Mouse (Mus musculus) lung, embryonic 16.5 days (tissue): ENCODE measurements around the gene Cdc37l1. TPM values are rescaled to one million over a fixed set of nuclear protein-coding genes. Genes with fewer than 3 reads are reported as not detected.
"Not testable (repeated sequence)": the region's sequence is repeated elsewhere in the genome, so short reads cannot be mapped to it uniquely, and the experiment has no call there.

Source experiments
- ATAC-seq: fragments of 200-750 bp; cut with Nextera tagmentation; 2 replicates; pipeline ENCODE4 v1.8.0; 2017; ENCODE audit warnings: low read depth, mild to moderate bottlenecking, moderate library complexity
- H3K27ac ChIP-seq: fragments of 300-500 bp; sonication (generic); 2 replicates; pipeline ENCODE4 v1.5.1; 2014; ENCODE audit warnings: mild to moderate bottlenecking, control low read depth, low read length
- H3K27me3 ChIP-seq: fragments of 300-500 bp; sonication (generic); 2 replicates; pipeline ENCODE4 v1.6.1; 2014; ENCODE audit warnings: low read depth, low read length, mixed read lengths; ENCODE audit not compliant: control insufficient read depth, insufficient read depth
- H3K36me3 ChIP-seq: fragments of 300-500 bp; sonication (generic); 2 replicates; pipeline ENCODE4 v1.6.1; 2014; ENCODE audit warnings: low read length; ENCODE audit not compliant: control insufficient read depth, insufficient read depth
- H3K4me1 ChIP-seq: fragments of 300-500 bp; sonication (generic); replicated peaks from 2 replicates; pipeline ENCODE4 v1.6.1; 2014; ENCODE audit warnings: low read length, mixed read lengths; ENCODE audit not compliant: control insufficient read depth, insufficient read depth
- H3K4me2 ChIP-seq: fragments of 300-500 bp; sonication (generic); 2 replicates; pipeline ENCODE4 v1.6.1; 2014; ENCODE audit warnings: low read depth, low read length, control low read depth
- H3K4me3 ChIP-seq: fragments of 300-500 bp; sonication (generic); 2 replicates; pipeline ENCODE4 v1.5.1; 2014; ENCODE audit warnings: mild to moderate bottlenecking, low read length, control low read depth
- H3K9ac ChIP-seq: fragments of 300-500 bp; sonication (generic); 2 replicates; pipeline ENCODE4 v1.6.1; 2014; ENCODE audit warnings: low read length, control low read depth
- H3K9me3 ChIP-seq: fragments of 300-500 bp; sonication (generic); 2 replicates; pipeline ENCODE4 v1.6.1; 2016; ENCODE audit warnings: low read length; ENCODE audit not compliant: control insufficient read depth
- WGBS: fragments of 180-500 bp; shearing (Covaris S2); extraction: QIAGEN DNeasy Blood & Tissue Kit; methylation state at CpG from one replicate; pipeline ENCODE4 v1.1.7; 2014; 5-methylcytosine and 5-hydroxymethylcytosine counted together
- polyA plus RNA-seq: library from polyadenylated mRNA; unstranded; fragments of >200 nt; fragmentation: Nextera tagmentation; extraction: Ambion mirVana; gene quantifications from 2 replicates; pipeline ENCODE4 v1.2.1, GENCODE M21; 2015

The Cdc37l1 gene
- polyA plus RNA-seq, 1 experiment from 2014 or later, result 37.2 TPM

DNA sequence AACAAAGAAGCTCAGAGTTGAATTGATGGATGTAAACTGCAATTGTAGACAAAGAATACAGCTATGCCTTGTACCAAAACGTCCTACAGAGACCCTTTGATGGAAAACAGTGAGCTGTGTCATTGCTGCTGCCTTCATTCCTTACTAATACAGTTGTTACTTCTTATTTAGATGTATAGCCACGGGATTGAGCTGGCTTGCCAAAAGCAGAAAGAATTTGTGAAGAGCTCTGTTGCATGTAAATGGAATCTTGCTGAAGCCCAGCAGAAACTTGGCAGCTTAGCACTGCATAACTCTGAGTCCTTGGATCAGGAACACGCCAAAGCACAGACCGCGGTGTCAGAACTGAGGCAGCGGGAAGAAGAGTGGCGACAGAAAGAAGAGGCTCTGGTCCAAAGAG is 4.7 kb downstream of the Cdc37l1 start:
- 80% methylated on average over 7 of the region's 7 CpGs for WGBS
- no peaks in the 10 kb centered on the region for H3K9me3 ChIP-seq
- peaks cover 11% of the 10 kb centered on the region for H3K36me3 ChIP-seq
- no peaks in the 10 kb centered on the region for H3K27me3 ChIP-seq
- no peak overlapping the region for H3K9ac ChIP-seq
- no peak overlapping the region for H3K27ac ChIP-seq
- H3K4me2 ChIP-seq, result no peak overlapping the region
- H3K4me1 ChIP-seq, result peaks cover 6% of the 10 kb centered on the region
- no peak overlapping the region for H3K4me3 ChIP-seq
- ATAC-seq, result no peak

DNA sequence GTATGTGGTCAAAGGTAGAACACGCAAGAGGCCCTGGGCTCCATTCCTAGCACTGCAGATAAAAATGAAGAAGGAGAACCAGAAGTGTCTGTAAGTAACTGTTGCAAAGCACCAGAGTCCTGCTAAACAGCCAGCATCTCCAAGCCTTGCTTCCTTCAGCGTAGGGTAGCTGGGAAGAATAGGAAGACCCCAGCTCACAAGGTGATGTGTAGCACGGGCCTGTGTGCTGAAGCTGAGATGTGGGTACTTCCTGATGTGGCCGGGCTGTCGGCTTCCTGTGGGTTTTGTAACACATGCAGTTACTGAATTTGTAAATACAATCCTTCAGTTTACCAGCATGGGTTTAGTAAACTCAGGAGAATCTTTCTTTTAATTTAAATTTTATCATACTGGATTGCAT is 5.2 kb downstream of the Cdc37l1 start:
- 88% methylated on average over 5 of the region's 5 CpGs for WGBS
- Histone ChIP-seq H3K36me3 (peaks cover 11% of the 10 kb centered on the region), H3K4me1 (peaks cover 6% of the 10 kb centered on the region), H3K9me3 (no peaks in the 10 kb centered on the region), H3K27ac (no peak overlapping the region), H3K4me2 (no peak overlapping the region), H3K4me3 (no peak overlapping the region), H3K9ac (no peak overlapping the region), H3K27me3 (no peaks in the 10 kb centered on the region)
- no peak for ATAC-seq

DNA sequence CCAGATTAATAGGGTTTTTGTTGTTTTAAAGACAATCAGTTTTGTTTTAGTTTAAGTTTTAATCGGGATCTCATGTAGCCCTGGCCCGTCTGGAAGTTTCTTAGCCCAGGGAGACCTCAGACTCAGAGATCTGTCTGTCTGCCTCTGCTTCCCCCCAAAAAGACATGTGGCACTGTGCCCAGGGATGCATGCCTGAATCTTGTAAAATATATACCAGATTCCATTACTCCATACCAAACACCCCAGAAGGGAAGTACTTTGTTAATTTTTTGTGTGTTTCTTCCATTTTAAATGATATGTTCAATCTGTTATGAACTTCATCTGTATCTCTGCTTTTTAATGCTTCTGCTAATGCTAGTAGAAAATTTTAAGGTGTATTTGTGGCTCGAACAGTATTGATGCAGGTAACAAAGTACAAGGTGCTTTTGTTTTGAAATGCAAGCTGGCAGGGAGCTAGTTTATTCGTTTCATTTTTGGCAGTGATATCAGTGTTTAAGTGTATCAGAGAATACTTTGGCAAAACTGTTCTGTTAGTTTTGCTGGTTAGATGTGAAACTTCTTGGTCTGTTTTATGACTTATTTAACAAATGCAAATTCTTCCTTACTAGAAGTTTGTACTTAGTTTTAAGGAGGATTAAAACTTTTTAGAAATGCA is 8.0 kb downstream of the Cdc37l1 start:
- H3K9me3 ChIP-seq, result no peaks in the 10 kb centered on the region
- H3K4me3 ChIP-seq, result no peak overlapping the region
- H3K27me3 ChIP-seq, result no peaks in the 10 kb centered on the region
- no peaks in the 10 kb centered on the region for H3K4me1 ChIP-seq
- no peak for ATAC-seq
- WGBS, result 83% methylated on average over 4 of the region's 4 CpGs
- H3K27ac ChIP-seq, result no peak overlapping the region
- H3K9ac ChIP-seq, result no peak overlapping the region
- peaks cover 21% of the 10 kb centered on the region for H3K36me3 ChIP-seq
- H3K4me2 ChIP-seq, result no peak overlapping the region

DNA sequence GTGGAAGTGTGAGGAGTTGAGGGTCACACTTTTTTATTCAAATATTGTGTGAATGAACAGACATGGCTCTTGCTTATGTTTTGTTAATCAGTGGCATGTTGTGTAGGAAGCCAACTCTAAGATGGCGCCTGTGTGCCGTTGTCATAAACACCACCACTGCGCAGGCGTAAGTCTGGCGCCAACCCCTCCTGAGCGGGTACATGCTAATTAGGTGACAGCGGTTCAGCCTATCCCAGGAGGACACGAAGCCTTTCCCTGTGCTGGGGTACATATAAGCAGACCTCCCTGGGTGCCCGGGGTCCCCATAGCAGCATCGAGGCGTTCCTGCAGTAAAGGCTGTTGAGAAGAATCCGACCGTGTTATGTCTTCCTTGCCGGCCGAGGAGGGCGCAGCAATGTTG is 10.2 kb downstream of the Cdc37l1 start:
- not testable (repeated sequence) for H3K9ac ChIP-seq, ATAC-seq, H3K27me3 ChIP-seq, H3K4me1 ChIP-seq, H3K27ac ChIP-seq, H3K4me3 ChIP-seq, H3K4me2 ChIP-seq, H3K9me3 ChIP-seq
- H3K36me3 ChIP-seq, result peaks cover 22% of the 10 kb centered on the region
- WGBS, result 96% methylated on average over 16 of the region's 16 CpGs

DNA sequence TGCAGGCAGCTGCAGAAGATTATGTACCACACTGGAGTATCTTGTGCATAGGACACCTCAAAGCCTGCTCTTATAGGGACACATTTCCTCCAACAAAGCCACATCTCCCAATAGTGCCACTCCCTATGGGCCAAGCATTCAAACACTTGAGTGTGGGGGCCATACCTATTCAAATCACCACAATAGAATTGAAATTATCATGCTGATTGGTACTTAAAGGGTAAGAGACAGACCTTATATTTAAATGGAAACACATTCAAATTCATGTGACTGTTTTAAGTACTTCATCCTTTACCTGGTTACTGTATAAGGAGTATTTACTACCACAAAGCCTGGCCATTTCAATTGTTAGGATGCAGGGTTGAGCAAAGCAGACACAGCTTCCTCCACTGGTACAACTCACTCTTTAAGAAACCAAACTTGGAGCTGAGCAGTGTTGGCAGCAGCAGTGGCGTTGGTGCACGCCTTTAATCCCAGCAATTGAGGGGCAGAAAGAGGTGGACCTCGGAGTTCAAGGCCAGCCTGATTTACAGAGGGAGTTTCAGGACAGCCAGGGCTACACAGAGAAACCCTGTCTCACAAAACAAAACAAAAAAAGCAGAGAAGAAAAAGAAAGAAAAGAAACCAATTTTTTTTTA is 18.0 kb downstream of the Cdc37l1 start:
- H3K9me3 ChIP-seq, result no peaks in the 10 kb centered on the region
- H3K4me1 ChIP-seq, result no peaks in the 10 kb centered on the region
- no peak overlapping the region for H3K4me3 ChIP-seq
- ATAC-seq, result no peak
- WGBS, result 90% methylated on average over 3 of the region's 3 CpGs
- no peak overlapping the region for H3K9ac ChIP-seq
- H3K4me2 ChIP-seq, result no peak overlapping the region
- no peaks in the 10 kb centered on the region for H3K27me3 ChIP-seq
- no peak overlapping the region for H3K27ac ChIP-seq
- H3K36me3 ChIP-seq, result peaks cover 15% of the 10 kb centered on the region

DNA sequence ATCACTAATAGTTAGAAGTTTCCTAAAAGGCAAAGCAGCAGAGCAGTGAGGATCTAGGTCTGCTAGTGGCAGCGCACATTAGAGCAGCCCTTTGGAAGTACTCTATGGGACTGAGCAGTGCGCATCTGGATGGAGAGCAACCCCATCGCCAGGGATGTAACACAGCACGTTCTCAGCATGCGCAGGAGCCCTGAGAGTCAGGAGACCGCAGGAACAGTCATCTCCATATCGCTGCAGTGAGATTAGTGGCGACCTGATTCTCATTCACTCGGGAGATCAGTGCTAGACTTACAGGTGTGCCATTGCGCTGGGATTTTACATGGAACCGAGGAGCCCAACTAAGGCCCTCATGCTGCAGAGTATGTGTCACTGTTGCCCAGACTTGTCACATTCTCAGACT is 18.9 kb downstream of the Cdc37l1 start:
- H3K9ac ChIP-seq, result no peak overlapping the region
- H3K4me1 ChIP-seq, result no peaks in the 10 kb centered on the region
- H3K4me3 ChIP-seq, result no peak overlapping the region
- H3K36me3 ChIP-seq, result peaks cover 16% of the 10 kb centered on the region
- H3K27ac ChIP-seq, result no peak overlapping the region
- 92% methylated on average over 11 of the region's 11 CpGs for WGBS
- no peak overlapping the region for H3K4me2 ChIP-seq
- H3K9me3 ChIP-seq, result no peaks in the 10 kb centered on the region
- no peaks in the 10 kb centered on the region for H3K27me3 ChIP-seq
- no peak for ATAC-seq

DNA sequence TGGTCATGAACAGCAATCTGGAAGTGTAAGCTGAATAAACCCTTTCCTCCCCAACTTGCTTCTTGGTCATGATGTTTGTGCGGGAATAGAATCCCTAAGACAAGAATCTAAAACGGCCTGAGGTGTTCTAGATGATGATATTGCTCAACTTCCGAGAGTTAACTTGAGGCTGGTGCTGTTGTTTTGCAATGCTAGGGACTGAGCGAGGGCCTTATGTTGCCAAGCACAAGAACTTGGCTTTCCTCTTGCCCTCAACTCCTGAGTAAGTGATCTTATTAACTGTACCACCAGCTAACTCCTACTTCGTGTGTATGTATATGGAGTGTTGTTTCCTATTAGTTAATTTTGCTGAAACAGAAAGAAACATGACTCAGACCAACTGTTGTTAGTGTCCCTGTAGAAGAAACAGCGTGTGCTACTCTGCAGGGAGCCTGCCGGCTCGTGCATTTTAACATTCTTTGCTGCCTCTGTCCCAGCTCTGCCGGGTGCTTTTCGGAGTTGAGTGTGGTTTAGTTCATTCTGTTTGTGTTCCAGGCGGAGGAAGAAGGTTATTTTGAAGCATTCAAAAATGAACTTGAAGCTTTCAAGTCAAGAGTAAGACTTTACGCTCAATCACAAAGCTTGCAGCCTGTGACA is 21.3 kb downstream of the Cdc37l1 start:
- H3K36me3 ChIP-seq, result peaks cover 14% of the 10 kb centered on the region
- H3K4me2 ChIP-seq, result no peak overlapping the region
- ATAC-seq, result no peak
- no peak overlapping the region for H3K27ac ChIP-seq
- H3K4me3 ChIP-seq, result no peak overlapping the region
- H3K9me3 ChIP-seq, result no peaks in the 10 kb centered on the region
- no peaks in the 10 kb centered on the region for H3K4me1 ChIP-seq
- WGBS, result 91% methylated on average over 12 of the region's 12 CpGs
- H3K27me3 ChIP-seq, result no peaks in the 10 kb centered on the region
- no peak overlapping the region for H3K9ac ChIP-seq

DNA sequence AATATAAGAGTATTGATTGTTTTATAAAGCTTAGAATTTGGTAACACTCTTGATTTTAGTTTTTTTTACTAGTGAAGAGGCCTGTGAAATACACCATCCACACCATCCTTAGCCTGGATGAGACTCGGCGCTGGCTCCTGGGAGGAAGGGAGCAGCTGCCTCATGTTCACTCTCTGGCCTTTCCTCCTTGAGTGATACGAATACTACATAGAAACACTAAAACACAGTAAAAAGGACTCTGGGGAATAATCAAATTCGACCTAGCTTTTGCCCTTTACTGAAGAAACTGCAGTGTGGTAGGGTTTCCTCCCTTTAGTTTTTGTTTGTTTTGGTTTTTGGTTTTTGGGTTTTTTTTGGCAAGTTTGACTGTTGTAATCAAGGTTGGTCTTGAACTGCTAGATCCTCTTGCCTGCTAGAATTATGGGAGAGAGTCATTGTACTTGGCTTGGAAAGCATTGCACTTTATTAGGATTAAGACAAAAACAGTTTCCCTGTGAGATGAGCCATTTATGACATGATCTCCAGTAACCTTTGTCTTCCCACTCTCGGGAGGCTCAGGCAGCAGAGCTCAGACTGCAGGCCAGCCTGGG is 24.4 kb downstream of the Cdc37l1 start:
- Histone ChIP-seq H3K27ac (no peak overlapping the region), H3K9me3 (no peaks in the 10 kb centered on the region), H3K4me1 (no peaks in the 10 kb centered on the region), H3K4me2 (no peak overlapping the region), H3K4me3 (no peak overlapping the region), H3K9ac (no peak overlapping the region), H3K27me3 (no peaks in the 10 kb centered on the region), H3K36me3 (peaks cover 17% of the 10 kb centered on the region)
- no peak for ATAC-seq
- WGBS, result 82% methylated on average over 5 of the region's 5 CpGs

DNA sequence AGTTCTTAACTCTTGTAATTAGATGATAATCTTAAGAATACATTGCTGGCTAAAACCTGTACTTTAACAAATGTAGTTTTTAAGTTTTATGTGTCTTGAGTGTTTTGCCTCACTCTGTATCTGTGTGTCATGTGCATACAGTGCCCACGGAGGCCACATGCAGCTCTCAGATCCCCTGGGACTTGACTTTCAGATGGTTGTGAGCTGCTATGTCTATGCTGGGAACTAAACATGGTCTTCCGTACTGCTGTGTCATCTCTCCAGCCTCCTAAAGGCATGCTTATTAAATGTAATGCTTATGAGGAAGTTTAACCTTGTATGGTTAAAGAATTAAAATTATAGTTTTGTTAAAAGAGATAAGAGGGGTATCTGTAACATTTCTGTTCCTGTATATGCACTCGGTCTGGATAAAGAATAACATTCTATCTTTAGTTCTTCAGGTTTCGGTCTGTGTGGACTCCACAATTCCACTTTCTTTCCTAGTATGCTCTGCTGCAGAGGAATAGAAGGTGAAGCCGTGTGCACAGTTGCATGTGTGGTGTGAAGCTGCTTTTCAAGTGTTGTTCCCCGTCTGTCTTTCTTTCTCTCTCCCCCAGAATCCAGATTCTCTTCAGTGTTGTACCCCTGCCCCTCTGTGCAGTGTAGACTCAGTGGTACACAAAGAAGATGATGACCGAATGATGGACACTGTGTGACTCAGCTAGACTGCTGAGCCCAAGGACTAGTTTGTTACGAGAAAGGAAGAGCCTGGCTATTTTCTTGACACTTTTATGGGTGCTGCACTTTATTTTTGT is 25.5 kb downstream of the Cdc37l1 start:
- H3K36me3 ChIP-seq, result peaks cover 23% of the 10 kb centered on the region
- no peaks in the 10 kb centered on the region for H3K4me1 ChIP-seq
- 84% methylated on average over 8 of the region's 8 CpGs for WGBS
- ATAC-seq, result no peak
- no peaks in the 10 kb centered on the region for H3K9me3 ChIP-seq
- H3K27ac ChIP-seq, result no peak overlapping the region
- no peaks in the 10 kb centered on the region for H3K27me3 ChIP-seq
- H3K4me3 ChIP-seq, result no peak overlapping the region
- no peak overlapping the region for H3K4me2 ChIP-seq
- no peak overlapping the region for H3K9ac ChIP-seq
